Comparison of ENCODE assay signal across 8 mouse cellular contexts in genomic region chr5:32136301-32136863, GRCm38 (mm10). TPM values are rescaled to one million over a fixed set of nuclear protein-coding genes. Genes with fewer than 3 reads are reported as not detected.
DNase-seq lines count a peak whose midpoint lies in the region; ATAC-seq and TF ChIP-seq lines count a peak whose summit lies in the region.

No protein-coding gene starts in this region.

- TF ChIP-seq RAD21 in CH12.LX (IDR thresholded peaks at IDR 0.05; ENCODE audit: low read depth, low read length), result no peak

- peak overlapping the region; percentile 33 for H3K4me2 ChIP-seq in CH12.LX (ENCODE audit: insufficient read depth, low read depth, poor library complexity, severe bottlenecking)
- H3K4me2 ChIP-seq in forebrain, embryonic 11.5 days (ENCODE audit: low read depth, low read length, severe bottlenecking), result peak overlapping the region; percentile 99
- peak overlapping the region; percentile 85 for H3K4me2 ChIP-seq in heart, postnatal 0 days (ENCODE audit: low read depth, low read length)
- peak overlapping the region; percentile 93 for H3K4me2 ChIP-seq in lung, embryonic 14.5 days

- no peak for TF ChIP-seq EP300 in CH12.LX (IDR thresholded peaks at IDR 0.05; ENCODE audit: low read length)
- no peak for TF ChIP-seq EP300 in heart, postnatal 0 days (IDR thresholded peaks at IDR 0.05; ENCODE audit: low read depth)

- TF ChIP-seq CTCF in CH12.LX (conservative IDR thresholded peaks at IDR 0.05 in 1 of 2, IDR thresholded peaks at IDR 0.05 in 1 of 2; ENCODE audit: low read depth in 2 of 2, low read length in 2 of 2), result no peak
- TF ChIP-seq CTCF in heart, postnatal 0 days (IDR thresholded peaks at IDR 0.05; ENCODE audit: low read depth), result no peak
- TF ChIP-seq CTCF in lung, embryonic 14.5 days (IDR thresholded peaks at IDR 0.05; ENCODE audit: low read depth), result no peak

- DNase-seq in CH12.LX (ENCODE audit: extremely low read depth), result no peak
- peak; percentile 74 for DNase-seq in adrenal gland, postnatal 25 days
- DNase-seq in forebrain, embryonic 11.5 days (ENCODE audit: low spot score), result peak; percentile 73
- DNase-seq in heart, postnatal 0 days (ENCODE audit: low spot score), result peak; percentile 67
- DNase-seq in kidney, postnatal 36 days, result peak; percentile 82 to 85
- peak; percentile 74 for DNase-seq in lung, embryonic 14.5 days
- peak; percentile 80 for DNase-seq in ovary, postnatal 36 days (ENCODE audit: low spot score)
- peak; percentile 48 to 53 for DNase-seq in thymus, postnatal 36 days

- in situ Hi-C loops in CH12.LX (cut with MboI; ENCODE audit: low pct_ligation_motif_present, low pct_unique_long_range_greater_than_20kb, low sequenced_read_pairs), result loop anchor here (10.0 kb wide), 1 partner anchor 442 kb away; the partner anchor contains the start of genes Babam2 and Rbks

- no peaks in the 10 kb centered on the region for H3K36me3 ChIP-seq in CH12.LX (replicated peaks in 1 of 2; ENCODE audit: control insufficient read depth in 1 of 2, insufficient read depth in 1 of 2, low read length in 1 of 2)
- no peaks in the 10 kb centered on the region for H3K36me3 ChIP-seq in forebrain, embryonic 11.5 days (ENCODE audit: control insufficient read depth, insufficient read depth, low read length)
- no peaks in the 10 kb centered on the region for H3K36me3 ChIP-seq in heart, postnatal 0 days (replicated peaks; ENCODE audit: control insufficient read depth, insufficient read depth, low read length)
- no peaks in the 10 kb centered on the region for H3K36me3 ChIP-seq in lung, embryonic 14.5 days (ENCODE audit: insufficient read depth)

- H3K4me3 ChIP-seq in CH12.LX (replicated peaks in 1 of 3; ENCODE audit: low read depth in 2 of 3, low read length in 2 of 3, poor library complexity in 1 of 3), result peak overlapping the region; percentile 50 to 64 (median 60)
- H3K4me3 ChIP-seq in forebrain, embryonic 11.5 days (ENCODE audit: low read depth, low read length), result peak overlapping the region; percentile 55
- H3K4me3 ChIP-seq in heart, postnatal 0 days (ENCODE audit: low read depth, low read length), result peak overlapping the region; percentile 89
- peak overlapping the region; percentile 74 for H3K4me3 ChIP-seq in lung, embryonic 14.5 days (ENCODE audit: low read depth, low read length)

- no peak overlapping the region for H3K9ac ChIP-seq in CH12.LX (ENCODE audit: insufficient read depth, low read depth)
- H3K9ac ChIP-seq in forebrain, embryonic 11.5 days (ENCODE audit: low read length), result peak overlapping the region; percentile 64
- H3K9ac ChIP-seq in heart, postnatal 0 days (replicated peaks; ENCODE audit: low read depth, low read length), result peak overlapping the region; percentile 85
- H3K9ac ChIP-seq in lung, embryonic 14.5 days, result peak overlapping the region; percentile 81

- no peaks in the 10 kb centered on the region for H3K79me2 ChIP-seq in CH12.LX (replicated peaks; ENCODE audit: control insufficient read depth, extremely low read depth, insufficient read depth, poor library complexity, severe bottlenecking)

- no peak for TF ChIP-seq POLR2A in CH12.LX (IDR thresholded peaks at IDR 0.05; ENCODE audit: low read depth, low read length)

- ATAC-seq in forebrain, embryonic 11.5 days (replicated peaks; ENCODE audit: low FRiP score), result no peak
- ATAC-seq in heart, postnatal 0 days (ENCODE audit: insufficient read depth, low read depth), result peak; percentile 12
- no peak for ATAC-seq in lung, embryonic 14.5 days (ENCODE audit: insufficient read depth)

- peaks cover 2 to 3% of the 10 kb centered on the region in 2 experiments; a peak in 3 of 4 replicates for H3K4me1 ChIP-seq in CH12.LX (ENCODE audit: control insufficient read depth in 1 of 2, insufficient read depth in 2 of 2)
- H3K4me1 ChIP-seq in forebrain, embryonic 11.5 days (replicated peaks; ENCODE audit: control insufficient read depth, insufficient read depth, low read length), result peaks cover 2% of the 10 kb centered on the region; the same call in 1 of the 2 replicates
- H3K4me1 ChIP-seq in heart, postnatal 0 days (ENCODE audit: control insufficient read depth, insufficient read depth), result peaks cover 15% of the 10 kb centered on the region
- H3K4me1 ChIP-seq in lung, embryonic 14.5 days (ENCODE audit: insufficient read depth), result peaks cover 3% of the 10 kb centered on the region; the same call in 1 of the 2 replicates

- no peaks in the 10 kb centered on the region for H3K9me3 ChIP-seq in CH12.LX (replicated peaks; ENCODE audit: low read length)
- no peaks in the 10 kb centered on the region for H3K9me3 ChIP-seq in forebrain, embryonic 11.5 days (ENCODE audit: control insufficient read depth, low read length)
- H3K9me3 ChIP-seq in heart, postnatal 0 days (replicated peaks; ENCODE audit: control insufficient read depth, low read length), result no peaks in the 10 kb centered on the region
- no peaks in the 10 kb centered on the region for H3K9me3 ChIP-seq in lung, embryonic 14.5 days (ENCODE audit: low read depth, low read length)

- H3K27me3 ChIP-seq in CH12.LX (replicated peaks), result peaks cover 30% of the 10 kb centered on the region
- H3K27me3 ChIP-seq in forebrain, embryonic 11.5 days (ENCODE audit: control insufficient read depth, insufficient read depth, low read length), result peaks cover 49% of the 10 kb centered on the region
- no peaks in the 10 kb centered on the region for H3K27me3 ChIP-seq in heart, postnatal 0 days (ENCODE audit: control insufficient read depth, insufficient read depth, low read length)
- no peaks in the 10 kb centered on the region for H3K27me3 ChIP-seq in lung, embryonic 14.5 days (ENCODE audit: insufficient read depth, low read length)

- no peak overlapping the region for H3K27ac ChIP-seq in CH12.LX (ENCODE audit: insufficient read depth, low read depth)
- H3K27ac ChIP-seq in forebrain, embryonic 11.5 days (ENCODE audit: low read depth, low read length), result no peak overlapping the region
- H3K27ac ChIP-seq in heart, postnatal 0 days (ENCODE audit: low read depth), result peak overlapping the region; percentile 98
- H3K27ac ChIP-seq in lung, embryonic 14.5 days (ENCODE audit: low read depth), result peak overlapping the region; percentile 99

- dilution Hi-C loops in CH12.LX (cut with MboI; ENCODE audit: extremely low pct_ligation_motif_present, extremely low pct_unique_long_range_greater_than_20kb, low sequenced_read_pairs), result no loop called here

- whole genome bisulfite sequencing in forebrain, embryonic 11.5 days, result 0% methylated on average over 57 of the region's 63 CpGs
- under 1% methylated on average over 61 of the region's 63 CpGs for WGBS in heart, postnatal 0 days
- under 1% methylated on average over 63 of the region's 63 CpGs for WGBS in lung, embryonic 14.5 days

TF ChIP-seq in CH12.LX, 34 proteins besides CTCF, POLR2A, EP300 and RAD21:
- peak; percentile 17; the same call in 1 of the 2 replicates for TF ChIP-seq NRF1 (IDR thresholded peaks at IDR 0.05; ENCODE audit: low read depth, low read length)
- no peak for TF ChIP-seq USF1 (IDR thresholded peaks at IDR 0.05; ENCODE audit: low read depth, low read length)
- TF ChIP-seq TCF12 (IDR thresholded peaks at IDR 0.05; ENCODE audit: low read depth, low read length), result no peak
- TF ChIP-seq KAT2A (IDR thresholded peaks at IDR 0.05; ENCODE audit: insufficient replicate concordance, low read length), result no peak
- TF ChIP-seq ELF1 (IDR thresholded peaks at IDR 0.05; ENCODE audit: low read depth, low read length), result no peak; the same call in 1 of the 2 replicates
- no peak for TF ChIP-seq NELFE (IDR thresholded peaks at IDR 0.05; ENCODE audit: low read depth, low read length)
- no peak for TF ChIP-seq MYC (IDR thresholded peaks at IDR 0.05; ENCODE audit: low read depth, low read length)
- TF ChIP-seq UBTF (IDR thresholded peaks at IDR 0.05; ENCODE audit: low read depth, low read length), result 0 out of 2 replicates have a peak, but pooled peaks have one; percentile 47
- no peak for TF ChIP-seq MAZ (IDR thresholded peaks at IDR 0.05; ENCODE audit: low read depth, low read length)
- TF ChIP-seq POLR2AphosphoS2 (IDR thresholded peaks at IDR 0.05; ENCODE audit: low read depth, low read length), result no peak
- TF ChIP-seq CHD1 (IDR thresholded peaks at IDR 0.05; ENCODE audit: low read depth, low read length), result no peak
- no peak for TF ChIP-seq ZMIZ1 (IDR thresholded peaks at IDR 0.05; ENCODE audit: low read depth, low read length)
- no peak for TF ChIP-seq GABPA (IDR thresholded peaks at IDR 0.05; ENCODE audit: insufficient replicate concordance, low read depth, low read length)
- no peak for TF ChIP-seq MXI1 (IDR thresholded peaks at IDR 0.05; ENCODE audit: low read depth, low read length)
- TF ChIP-seq MAX (IDR thresholded peaks at IDR 0.05; ENCODE audit: low read length), result no peak
- no peak for TF ChIP-seq JUND (conservative IDR thresholded peaks at IDR 0.05; ENCODE audit: low read depth, low read length)
- no peak for TF ChIP-seq ZNF384 (IDR thresholded peaks at IDR 0.05; ENCODE audit: low read depth, low read length)
- TF ChIP-seq MEF2A (IDR thresholded peaks at IDR 0.05; ENCODE audit: borderline replicate concordance, low read depth, low read length), result 0 out of 2 replicates have a peak, but pooled peaks have one; percentile 19
- no peak for TF ChIP-seq SIN3A (IDR thresholded peaks at IDR 0.05; ENCODE audit: low read length)
- no peak for TF ChIP-seq E2F4 (IDR thresholded peaks at IDR 0.05; ENCODE audit: insufficient replicate concordance, low read depth, low read length)

RNA-seq across cellular contexts. Expression of gene Fosl2, which starts 0.8 kb away (rescaled TPM):
- 0.17 and 0.59 TPM in 2 replicates for total RNA-seq in CH12.LX (2012; rRNA removed)
- total RNA-seq in CH12.LX (2014; rRNA removed), result 0.23 TPM in 2 replicates
- 0.52 and 0.91 TPM in 2 replicates for polyA plus RNA-seq in CH12.LX (2012; ENCODE audit: insufficient read length, low read depth)
- 470 and 512 TPM in 2 replicates for total RNA-seq in adrenal gland, postnatal 25 days (2021)
- 0.68 and 1.1 TPM in 2 replicates for polyA plus RNA-seq in forebrain, embryonic 11.5 days (2014; fragmentation: Nextera tagmentation; extraction: Ambion mirVana)
- 15.7 and 18.6 TPM in 2 replicates for total RNA-seq in heart, postnatal 0 days (2014; rRNA removed; ENCODE audit: low replicate concordance)
- 1.4 and 1.5 TPM in 2 replicates for polyA plus RNA-seq in heart, postnatal 0 days (2015; fragmentation: Nextera tagmentation; extraction: Ambion mirVana)
- polyA plus RNA-seq in lung, embryonic 14.5 days (2014; fragmentation: Nextera tagmentation; extraction: Ambion mirVana), result 3.9 and 4.0 TPM in 2 replicates

Comparison
In these comparisons a context has a peak if more than half of its experiments do, and no peak if none do; other contexts are left out.
1. H3K27ac ChIP-seq: peak in heart, postnatal 0 days (single experiment) and lung, embryonic 14.5 days (single experiment); none in CH12.LX (single experiment) and forebrain, embryonic 11.5 days (single experiment).
2. H3K4me2 ChIP-seq: peak in every context shown above with its lines; median percentile 99 in forebrain, embryonic 11.5 days; 93 in lung, embryonic 14.5 days; 85 in heart, postnatal 0 days; 33 in CH12.LX.
3. Peak in every context shown above with its lines, with median percentiles within 50 percentile points of each other: H3K4me3 ChIP-seq.